Mouse (Mus musculus): Measurements from ENCODE around the gene Rnaseh2c. TPM values are rescaled to one million over a fixed set of nuclear protein-coding genes. Genes with fewer than 3 reads are reported as not detected.

The Rnaseh2c gene
- polyA plus RNA-seq, 1 experiment from 2014 or later = 87.8 TPM

DNA sequence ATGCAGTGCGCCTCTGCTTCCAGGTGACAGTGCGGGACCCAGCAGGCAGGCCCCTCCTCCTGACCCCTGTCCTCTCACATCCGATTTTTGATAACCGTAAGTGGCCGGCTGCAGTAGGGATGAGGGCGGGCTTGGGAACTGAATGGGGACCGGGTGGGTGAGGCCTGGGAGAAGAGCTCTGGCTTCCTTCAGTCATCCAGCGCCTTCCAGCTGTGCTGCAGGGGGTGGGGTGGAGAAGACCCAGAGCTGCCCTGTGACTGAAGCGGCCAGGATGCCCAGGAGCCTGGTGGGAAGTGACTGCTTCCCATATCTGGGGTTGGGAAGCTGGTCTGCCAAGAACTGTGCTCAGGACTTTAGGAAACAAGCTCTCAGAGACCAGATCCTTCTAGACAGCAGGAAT is 38.7 kb downstream of the Rnaseh2c start:
- ATAC-seq (ENCODE audit: low read depth) = no peak
- H3K27me3 ChIP-seq = no peaks in the 10 kb centered on the region
- no peak overlapping the region for H3K9ac ChIP-seq
- WGBS = 72% methylated on average over 9 of the region's 9 CpGs
- H3K36me3 ChIP-seq = peaks cover 68% of the 10 kb centered on the region
- no peak overlapping the region for H3K27ac ChIP-seq (replicated peaks)
- peaks cover 28% of the 10 kb centered on the region for H3K4me1 ChIP-seq (replicated peaks)
- no peaks in the 10 kb centered on the region for H3K9me3 ChIP-seq
- H3K4me2 ChIP-seq = no peak overlapping the region
- H3K4me3 ChIP-seq = no peak overlapping the region

GRCm38 (mm10) chr19:5641021-5641420 is 39.3 kb downstream of the Rnaseh2c start:
- no peak overlapping the region for H3K27ac ChIP-seq (replicated peaks)
- 91% methylated on average over 17 of the region's 17 CpGs for WGBS
- ATAC-seq (ENCODE audit: low read depth) = no peak

GRCm38 (mm10) chr19:5641641-5642040 is 40.0 kb downstream of the Rnaseh2c start:
- no peak overlapping the region for H3K4me2 ChIP-seq
- H3K27me3 ChIP-seq = no peaks in the 10 kb centered on the region
- no peak overlapping the region for H3K27ac ChIP-seq (replicated peaks)
- no peak for ATAC-seq (ENCODE audit: low read depth)
- H3K4me1 ChIP-seq (replicated peaks) = peaks cover 22% of the 10 kb centered on the region
- 95% methylated on average over 8 of the region's 8 CpGs for WGBS
- no peak overlapping the region for H3K4me3 ChIP-seq
- H3K9ac ChIP-seq = no peak overlapping the region
- H3K36me3 ChIP-seq = peaks cover 81% of the 10 kb centered on the region
- H3K9me3 ChIP-seq = no peaks in the 10 kb centered on the region

More at GRCm38 (mm10) chr19:5641021-5641420, 39.3 kb downstream of the Rnaseh2c start:
- no peaks in the 10 kb centered on the region for H3K27me3 ChIP-seq
- H3K9ac ChIP-seq = no peak overlapping the region
- no peak overlapping the region for H3K4me2 ChIP-seq
- peaks cover 74% of the 10 kb centered on the region for H3K36me3 ChIP-seq
- no peaks in the 10 kb centered on the region for H3K9me3 ChIP-seq
- H3K4me1 ChIP-seq (replicated peaks) = peaks cover 28% of the 10 kb centered on the region
- H3K4me3 ChIP-seq = no peak overlapping the region

GRCm38 (mm10) chr19:5645280-5645679 is 43.6 kb downstream of the Rnaseh2c start:
- H3K9me3 ChIP-seq = no peaks in the 10 kb centered on the region
- H3K36me3 ChIP-seq = peaks cover 80% of the 10 kb centered on the region
- ATAC-seq (ENCODE audit: low read depth) = no peak
- peaks cover 20% of the 10 kb centered on the region for H3K4me1 ChIP-seq (replicated peaks)
- H3K9ac ChIP-seq = no peak overlapping the region
- no peaks in the 10 kb centered on the region for H3K27me3 ChIP-seq
- H3K4me3 ChIP-seq = no peak overlapping the region
- no peak overlapping the region for H3K4me2 ChIP-seq
- WGBS = 93% methylated on average over 9 of the region's 9 CpGs
- no peak overlapping the region for H3K27ac ChIP-seq (replicated peaks)

- 93% methylated on average over 8 of the region's 8 CpGs for WGBS
- H3K4me2 ChIP-seq = no peak overlapping the region
Observed at GRCm38 (mm10) chr19:5646731-5647330, 45.2 kb downstream of the Rnaseh2c start.

DNA sequence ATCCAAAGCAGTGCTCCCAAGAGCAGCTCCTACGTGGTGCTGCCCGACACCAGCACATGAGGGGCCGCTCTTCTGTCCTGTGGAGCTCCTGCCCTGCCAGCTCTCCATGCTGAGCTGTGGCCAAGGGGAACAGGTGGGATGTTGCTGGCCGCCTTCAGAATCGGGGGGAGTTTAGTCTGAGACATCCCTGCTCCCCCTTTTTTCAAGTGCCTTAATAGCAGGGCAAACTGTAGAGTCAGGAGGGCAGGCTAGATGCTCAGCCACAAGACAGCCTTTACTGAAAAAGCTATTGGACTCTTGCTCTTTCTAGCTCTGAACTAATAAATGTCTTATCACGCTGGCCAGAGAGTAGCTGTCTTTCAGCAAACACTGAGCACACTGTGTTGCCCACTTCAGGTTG is 46.1 kb downstream of the Rnaseh2c start:
- H3K4me1 ChIP-seq (replicated peaks) = peaks cover 20% of the 10 kb centered on the region
- H3K27me3 ChIP-seq = no peaks in the 10 kb centered on the region
- H3K27ac ChIP-seq (replicated peaks) = peak overlapping the region; percentile 84; the same call in 1 of the 2 replicates
- H3K4me2 ChIP-seq = no peak overlapping the region
- WGBS = 97% methylated on average over 6 of the region's 6 CpGs
- H3K36me3 ChIP-seq = peaks cover 65% of the 10 kb centered on the region
- ATAC-seq (ENCODE audit: low read depth) = no peak
- peak overlapping the region; percentile 68 for H3K9ac ChIP-seq
- H3K4me3 ChIP-seq = no peak overlapping the region
- no peaks in the 10 kb centered on the region for H3K9me3 ChIP-seq

More at GRCm38 (mm10) chr19:5646731-5647330, 45.2 kb downstream of the Rnaseh2c start:
- Histone ChIP-seq H3K9ac (no peak overlapping the region), H3K9me3 (no peaks in the 10 kb centered on the region), H3K4me3 (no peak overlapping the region), H3K27ac (replicated peaks) (no peak overlapping the region), H3K27me3 (no peaks in the 10 kb centered on the region), H3K4me1 (replicated peaks) (peaks cover 20% of the 10 kb centered on the region), H3K36me3 (peaks cover 69% of the 10 kb centered on the region)
- no peak for ATAC-seq (ENCODE audit: low read depth)

DNA sequence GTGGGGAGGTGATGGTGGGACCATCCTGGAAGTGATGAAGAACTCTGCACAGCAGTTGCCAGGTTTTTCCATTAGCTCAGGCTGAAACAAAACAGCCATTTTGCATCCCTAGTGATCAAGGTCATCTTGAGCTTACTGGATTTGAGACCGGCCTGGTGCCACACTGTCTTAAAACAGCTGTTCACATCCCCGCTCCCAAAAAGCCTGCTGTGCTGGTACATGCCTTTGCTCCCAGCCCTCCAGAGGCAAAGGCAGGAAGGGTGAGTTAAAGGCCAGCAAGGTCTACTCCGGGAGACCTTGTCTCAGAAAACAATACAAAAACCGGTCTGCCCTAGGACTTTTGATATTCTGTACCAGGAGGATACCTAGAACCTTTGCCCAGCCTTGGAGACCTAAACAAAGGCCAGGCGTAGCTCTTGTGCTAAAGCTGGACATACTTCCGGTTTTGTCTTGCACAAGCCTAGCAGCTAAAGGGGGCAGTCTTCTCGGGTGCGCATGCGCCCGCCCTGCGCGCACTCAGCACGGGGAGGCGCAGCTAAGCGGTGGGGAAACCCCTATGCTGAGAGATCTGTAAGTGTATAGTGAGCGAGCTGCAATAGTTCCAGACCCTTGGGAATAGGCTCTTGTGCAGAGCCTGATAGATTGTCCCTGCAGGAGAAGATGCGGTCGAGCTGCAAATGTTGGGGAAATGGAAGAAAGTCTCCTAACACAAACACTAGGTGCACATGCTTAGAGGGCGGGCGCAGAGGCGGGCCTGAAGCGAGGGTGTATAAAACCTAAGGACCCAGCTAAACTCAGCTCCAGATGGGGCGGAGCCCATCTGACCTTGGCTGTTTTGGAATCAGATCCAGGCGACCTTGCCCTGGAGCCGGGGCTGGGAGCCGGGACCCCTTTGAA is 47.0 kb downstream of the Rnaseh2c start:
- ATAC-seq (ENCODE audit: low read depth) = peak; percentile 94
- H3K4me3 ChIP-seq = peak overlapping the region; percentile 30
- H3K27ac ChIP-seq (replicated peaks) = peak overlapping the region; percentile 84
- no peaks in the 10 kb centered on the region for H3K9me3 ChIP-seq
- H3K4me2 ChIP-seq = peak overlapping the region; percentile 60
- peaks cover 61% of the 10 kb centered on the region for H3K36me3 ChIP-seq
- peaks cover 20% of the 10 kb centered on the region for H3K4me1 ChIP-seq (replicated peaks)
- H3K27me3 ChIP-seq = peaks cover 7% of the 10 kb centered on the region
- H3K9ac ChIP-seq = peak overlapping the region; percentile 68
- 15% methylated on average over 26 of the region's 26 CpGs for WGBS

DNA sequence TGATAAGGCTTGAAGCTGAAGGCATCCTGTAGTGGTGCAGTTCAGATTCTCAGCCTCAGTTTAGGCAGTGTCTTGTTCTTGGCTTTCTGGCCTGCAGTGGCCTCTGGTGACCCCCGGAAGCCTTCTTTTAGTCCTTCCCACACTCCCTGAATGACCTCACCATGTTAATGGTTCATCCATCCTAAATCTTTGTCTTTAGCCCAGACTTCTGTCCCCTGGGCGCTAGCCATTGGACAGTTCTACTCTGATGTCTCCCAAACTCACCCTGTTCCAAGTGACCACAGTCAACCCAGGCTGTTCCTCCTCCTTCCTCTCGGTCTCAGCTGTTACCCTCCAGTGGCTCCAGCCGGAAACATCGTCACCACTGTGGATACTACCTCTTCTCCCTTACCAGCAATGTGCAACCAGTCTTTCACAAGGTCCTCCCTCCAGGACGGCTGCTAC is 47.6 kb downstream of the Rnaseh2c start:
- Histone ChIP-seq H3K9ac (peak overlapping the region; percentile 68), H3K27me3 (peaks cover 13% of the 10 kb centered on the region), H3K4me1 (replicated peaks) (peaks cover 26% of the 10 kb centered on the region), H3K9me3 (no peaks in the 10 kb centered on the region), H3K36me3 (peaks cover 54% of the 10 kb centered on the region), H3K4me2 (peak overlapping the region; percentile 60), H3K4me3 (peak overlapping the region; percentile 30; the same call in 1 of the 2 replicates), H3K27ac (replicated peaks) (peak overlapping the region; percentile 84)
- ATAC-seq (ENCODE audit: low read depth) = no peak
- 67% methylated on average over 6 of the region's 6 CpGs for WGBS

- H3K4me2 ChIP-seq = no peak overlapping the region
- no peak overlapping the region for H3K27ac ChIP-seq (replicated peaks)
- peaks cover 38% of the 10 kb centered on the region for H3K36me3 ChIP-seq
- H3K4me1 ChIP-seq (replicated peaks) = peaks cover 34% of the 10 kb centered on the region
- H3K27me3 ChIP-seq = peaks cover 35% of the 10 kb centered on the region
- WGBS = 61% methylated on average over 13 of the region's 13 CpGs
- ATAC-seq (ENCODE audit: low read depth) = no peak
- no peak overlapping the region for H3K9ac ChIP-seq
- no peaks in the 10 kb centered on the region for H3K9me3 ChIP-seq
- no peak overlapping the region for H3K4me3 ChIP-seq
Observed at GRCm38 (mm10) chr19:5651502-5652274, 50.0 kb downstream of the Rnaseh2c start.

- Histone ChIP-seq H3K9ac (no peak overlapping the region), H3K9me3 (no peaks in the 10 kb centered on the region), H3K4me2 (no peak overlapping the region), H3K27ac (replicated peaks) (no peak overlapping the region), H3K36me3 (peaks cover 29% of the 10 kb centered on the region), H3K4me3 (no peak overlapping the region), H3K27me3 (peaks cover 35% of the 10 kb centered on the region), H3K4me1 (replicated peaks) (peaks cover 34% of the 10 kb centered on the region)
- no peak for ATAC-seq (ENCODE audit: low read depth)
- WGBS = 76% methylated on average over 6 of the region's 6 CpGs
Observed at GRCm38 (mm10) chr19:5652570-5652969, 50.9 kb downstream of the Rnaseh2c start.

GRCm38 (mm10) chr19:5653969-5654719 is 52.5 kb downstream of the Rnaseh2c start:
- ATAC-seq (ENCODE audit: low read depth) = peak; percentile 52
- no peak overlapping the region for H3K27ac ChIP-seq (replicated peaks)
- peaks cover 22% of the 10 kb centered on the region; the same call in 1 of the 2 replicates for H3K36me3 ChIP-seq
- peaks cover 18% of the 10 kb centered on the region for H3K4me1 ChIP-seq (replicated peaks)
- H3K9me3 ChIP-seq = no peaks in the 10 kb centered on the region
- H3K27me3 ChIP-seq = peaks cover 35% of the 10 kb centered on the region
- H3K9ac ChIP-seq = peak overlapping the region; percentile 62
- H3K4me2 ChIP-seq = peak overlapping the region; percentile 67
- 7% methylated on average over 62 of the region's 62 CpGs for WGBS
- peak overlapping the region; percentile 38 for H3K4me3 ChIP-seq

Measured in neural tube, embryonic 13.5 days (tissue).